8 mouse cellular contexts compared by ENCODE assay signal in the genomic region with DNA sequence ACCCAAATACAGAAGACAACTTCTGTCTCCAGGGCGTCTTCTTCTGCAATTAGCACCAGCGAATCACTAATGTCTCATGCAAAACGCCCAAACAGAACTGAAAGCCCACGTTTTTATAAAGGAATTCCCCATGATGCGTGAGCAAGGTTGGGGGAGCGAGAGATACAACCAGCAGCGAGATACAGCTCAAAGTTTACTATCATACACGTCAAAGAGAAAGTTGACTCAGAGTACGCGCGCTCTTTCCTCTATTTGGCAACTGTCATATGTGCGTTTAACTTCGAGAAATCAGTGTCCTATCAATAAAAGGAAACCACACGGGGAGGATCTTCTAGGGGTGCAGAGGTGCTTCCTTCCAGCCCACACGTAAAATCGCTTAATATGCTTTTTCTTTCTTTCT. TPM values are rescaled to one million over a fixed set of nuclear protein-coding genes. Genes with fewer than 3 reads are reported as not detected.
DNase-seq lines count a peak whose midpoint lies in the region; ATAC-seq and TF ChIP-seq lines count a peak whose summit lies in the region.

No protein-coding gene starts in this region.

- no peaks in the 10 kb centered on the region for H3K9me3 ChIP-seq in kidney, embryonic 16.5 days (ENCODE audit: low read length)
- H3K9me3 ChIP-seq in heart, embryonic 14.5 days (ENCODE audit: control insufficient read depth, low read length): no peaks in the 10 kb centered on the region
- H3K9me3 ChIP-seq in liver, embryonic 15.5 days (replicated peaks): no peaks in the 10 kb centered on the region

- no peak for TF ChIP-seq CTCF in bone marrow macrophage, adult 2 months (IDR thresholded peaks at IDR 0.05; ENCODE audit: low read depth, low read length)

- DNase-seq in kidney, adult 11 months: no peak
- DNase-seq in gastrocnemius, postnatal 25 days: no peak
- no peak for DNase-seq in frontal cortex, adult 2 months (ENCODE audit: extremely low spot score in 1 of 2, low spot score in 1 of 2)
- no peak for DNase-seq in adrenal gland, postnatal 4 days (ENCODE audit: low spot score in 2 of 2)

- H3K9ac ChIP-seq in kidney, embryonic 16.5 days (replicated peaks; ENCODE audit: low read length): peak overlapping the region; percentile 8
- H3K9ac ChIP-seq in heart, embryonic 14.5 days (ENCODE audit: low read length): peak overlapping the region; percentile 82
- 0 out of 2 replicates have a peak overlapping the region, but pooled peaks have one; percentile 18 for H3K9ac ChIP-seq in liver, embryonic 15.5 days

- H3K4me2 ChIP-seq in kidney, embryonic 16.5 days (replicated peaks; ENCODE audit: low read depth, low read length): peak overlapping the region; percentile 85
- peak overlapping the region; percentile 95 for H3K4me2 ChIP-seq in heart, embryonic 14.5 days (ENCODE audit: low read length)
- H3K4me2 ChIP-seq in liver, embryonic 15.5 days: peak overlapping the region; percentile 94

- no peaks in the 10 kb centered on the region for H3K36me3 ChIP-seq in kidney, embryonic 16.5 days (ENCODE audit: insufficient read depth, low read length)
- H3K36me3 ChIP-seq in heart, embryonic 14.5 days (ENCODE audit: control insufficient read depth, insufficient read depth, low read length): no peaks in the 10 kb centered on the region
- H3K36me3 ChIP-seq in liver, embryonic 15.5 days (replicated peaks): no peaks in the 10 kb centered on the region

- no peaks in the 10 kb centered on the region for H3K27me3 ChIP-seq in kidney, embryonic 16.5 days (ENCODE audit: insufficient read depth, low read length)
- H3K27me3 ChIP-seq in heart, embryonic 14.5 days (ENCODE audit: control insufficient read depth, insufficient read depth, low read length): no peaks in the 10 kb centered on the region
- peaks cover 24% of the 10 kb centered on the region for H3K27me3 ChIP-seq in liver, embryonic 15.5 days

- under 1% methylated on average over 16 of the region's 16 CpGs for WGBS in kidney, embryonic 16.5 days
- 4% methylated on average over 16 of the region's 16 CpGs for WGBS in heart, embryonic 14.5 days
- WGBS in liver, embryonic 15.5 days (ENCODE audit: insufficient replicate concordance): 2% methylated on average over 16 of the region's 16 CpGs

- H3K4me1 ChIP-seq in kidney, embryonic 16.5 days (ENCODE audit: insufficient read depth, low read length): peaks cover 32% of the 10 kb centered on the region
- peaks cover 8% of the 10 kb centered on the region for H3K4me1 ChIP-seq in bone marrow macrophage, adult 2 months (ENCODE audit: control insufficient read depth, insufficient read depth, low read length)
- H3K4me1 ChIP-seq in heart, embryonic 14.5 days (ENCODE audit: control insufficient read depth in 2 of 2, insufficient read depth in 2 of 2, low read length in 2 of 2): peaks cover 5 to 19% of the 10 kb centered on the region in 2 experiments; a peak in 2 of 4 replicates
- H3K4me1 ChIP-seq in liver, embryonic 15.5 days (replicated peaks): peaks cover 34% of the 10 kb centered on the region

- ATAC-seq in kidney, embryonic 16.5 days (ENCODE audit: low FRiP score, low TSS enrichment): no peak
- no peak for ATAC-seq in heart, embryonic 14.5 days (ENCODE audit: insufficient number of reproducible peaks, insufficient read depth, low FRiP score, low read depth)
- no peak for ATAC-seq in liver, embryonic 15.5 days (ENCODE audit: insufficient read depth)

- no peak for TF ChIP-seq POLR2A in bone marrow macrophage, adult 2 months (IDR thresholded peaks at IDR 0.05; ENCODE audit: borderline replicate concordance, low read depth, low read length)

- peak overlapping the region; percentile 88 for H3K4me3 ChIP-seq in kidney, embryonic 16.5 days (ENCODE audit: low read length)
- H3K4me3 ChIP-seq in bone marrow macrophage, adult 2 months (ENCODE audit: insufficient read depth, low read length): peak overlapping the region; percentile 84
- H3K4me3 ChIP-seq in heart, embryonic 14.5 days (ENCODE audit: control insufficient read depth in 1 of 2, insufficient read depth in 1 of 2, low read depth in 1 of 2, low read length in 2 of 2): peak overlapping the region; percentile 82 to 85
- H3K4me3 ChIP-seq in liver, embryonic 15.5 days (replicated peaks): peak overlapping the region; percentile 68

- H3K27ac ChIP-seq in kidney, embryonic 16.5 days (ENCODE audit: low read length): no peak overlapping the region
- no peak overlapping the region for H3K27ac ChIP-seq in bone marrow macrophage, adult 2 months (ENCODE audit: insufficient read depth, low read depth, low read length)
- no peak overlapping the region for H3K27ac ChIP-seq in heart, embryonic 14.5 days (replicated peaks in 1 of 2; ENCODE audit: control insufficient read depth in 1 of 2, insufficient read depth in 1 of 2, low read depth in 2 of 2, low read length in 2 of 2)
- H3K27ac ChIP-seq in liver, embryonic 15.5 days (replicated peaks): no peak overlapping the region

RNA-seq across cellular contexts. Expression of gene Tmtc2, which starts 1.4 kb away (rescaled TPM):
- 7.8 and 8.8 TPM in 2 replicates for polyA plus RNA-seq in kidney, embryonic 16.5 days (2015; fragmentation: Nextera tagmentation; extraction: Ambion mirVana)
- polyA plus RNA-seq in bone marrow macrophage, adult 2 months (2012; ENCODE audit: insufficient read depth, insufficient read length, missing spikeins): 0.77 and 1.3 TPM in 2 replicates
- polyA plus RNA-seq in heart, embryonic 14.5 days (2014; fragmentation: Nextera tagmentation; extraction: Ambion mirVana): 2.5 and 3.3 TPM in 2 replicates
- 0.55 and 0.68 TPM in 2 replicates for polyA plus RNA-seq in liver, embryonic 15.5 days (2015; fragmentation: Nextera tagmentation; extraction: Ambion mirVana)
- total RNA-seq in gastrocnemius, postnatal 25 days (2021): 1 to 10 TPM; 1.2 to 1.3 TPM
- 8.4 and 9.3 TPM in 2 replicates for polyA plus RNA-seq in frontal cortex, adult 2 months (2012; rRNA removed)
- 10 to 100 TPM; 11.8 to 13.1 TPM for total RNA-seq in adrenal gland, postnatal 4 days (2021)

Comparison
In these comparisons a context has a peak if more than half of its experiments do, and no peak if none do; other contexts are left out.
1. H3K9ac ChIP-seq: peak in every context shown above with its lines; median percentile 82 in heart, embryonic 14.5 days; 18 in liver, embryonic 15.5 days; 8 in kidney, embryonic 16.5 days.